Mouse (Mus musculus) urinary bladder, adult 2 months (tissue): ENCODE results near the gene Plcb4. TPM values are rescaled to one million over a fixed set of nuclear protein-coding genes. Genes with fewer than 3 reads are reported as not detected.

Source experiments
- DNase-seq: peaks from one replicate; pipeline ENCODE4 v3.0.0; 2022; ENCODE audit warnings: low spot score
- polyA plus RNA-seq: library from polyadenylated mRNA; depleted of rRNA; stranded (reverse); fragments of >200 nt; gene quantifications from 2 replicates; pipeline ENCODE4 v1.2.3, GENCODE M21; 2012; rRNA removed

The Plcb4 gene
- polyA plus RNA-seq, result 259 and 335 TPM in 2 replicates

GRCm38 (mm10) chr2:135658486-135659390 is at the start of gene Plcb4:
TSS of gene Plcb4 (plus strand) at chr2:135659011.
- DNase-seq, result peak; percentile 84

GRCm38 (mm10) chr2:135614651-135615261 is 44.1 kb upstream of the Plcb4 start:
- DNase-seq, result no peak

- DNase-seq, result no peak
Measured at GRCm38 (mm10) chr2:135616090-135616489, 42.7 kb upstream of the Plcb4 start.

- DNase-seq, result no peak
Measured at GRCm38 (mm10) chr2:135618551-135618950, 40.3 kb upstream of the Plcb4 start.

- no peak for DNase-seq
Measured at GRCm38 (mm10) chr2:135619956-135620355, 38.9 kb upstream of the Plcb4 start.

- DNase-seq, result no peak
Measured at GRCm38 (mm10) chr2:135627821-135628220, 31.0 kb upstream of the Plcb4 start.

- no peak for DNase-seq
Measured at GRCm38 (mm10) chr2:135637227-135637626, 21.6 kb upstream of the Plcb4 start.

GRCm38 (mm10) chr2:135641002-135641401 is 17.8 kb upstream of the Plcb4 start:
- no peak for DNase-seq

GRCm38 (mm10) chr2:135641636-135642035 is 17.2 kb upstream of the Plcb4 start:
- no peak for DNase-seq

GRCm38 (mm10) chr2:135646226-135646625 is 12.6 kb upstream of the Plcb4 start:
- DNase-seq, result no peak

GRCm38 (mm10) chr2:135646654-135647053 is 12.2 kb upstream of the Plcb4 start:
- no peak for DNase-seq

GRCm38 (mm10) chr2:135647985-135648384 is 10.8 kb upstream of the Plcb4 start:
- no peak for DNase-seq

GRCm38 (mm10) chr2:135650885-135651284 is 7.9 kb upstream of the Plcb4 start:
- DNase-seq, result no peak

GRCm38 (mm10) chr2:135652040-135652439 is 6.8 kb upstream of the Plcb4 start:
- DNase-seq, result no peak

GRCm38 (mm10) chr2:135652451-135652850 is 6.4 kb upstream of the Plcb4 start:
- DNase-seq, result no peak

- DNase-seq, result no peak
Measured at GRCm38 (mm10) chr2:135655948-135656347, 2.9 kb upstream of the Plcb4 start.

GRCm38 (mm10) chr2:135656586-135656985 is 2.2 kb upstream of the Plcb4 start:
- DNase-seq, result no peak

- peak; percentile 71 for DNase-seq
Measured at GRCm38 (mm10) chr2:135659391-135660180, 775 bp downstream of the Plcb4 start.

GRCm38 (mm10) chr2:135660816-135661215 is 2.0 kb downstream of the Plcb4 start:
- DNase-seq, result no peak

- no peak for DNase-seq
Measured at GRCm38 (mm10) chr2:135663785-135664184, 5.0 kb downstream of the Plcb4 start.

- no peak for DNase-seq
Measured at GRCm38 (mm10) chr2:135667496-135667895, 8.7 kb downstream of the Plcb4 start.

- DNase-seq, result no peak
Measured at GRCm38 (mm10) chr2:135672459-135673104, 13.8 kb downstream of the Plcb4 start.
